Mouse (Mus musculus): ENCODE measurements around the gene Rbms3.

DNA sequence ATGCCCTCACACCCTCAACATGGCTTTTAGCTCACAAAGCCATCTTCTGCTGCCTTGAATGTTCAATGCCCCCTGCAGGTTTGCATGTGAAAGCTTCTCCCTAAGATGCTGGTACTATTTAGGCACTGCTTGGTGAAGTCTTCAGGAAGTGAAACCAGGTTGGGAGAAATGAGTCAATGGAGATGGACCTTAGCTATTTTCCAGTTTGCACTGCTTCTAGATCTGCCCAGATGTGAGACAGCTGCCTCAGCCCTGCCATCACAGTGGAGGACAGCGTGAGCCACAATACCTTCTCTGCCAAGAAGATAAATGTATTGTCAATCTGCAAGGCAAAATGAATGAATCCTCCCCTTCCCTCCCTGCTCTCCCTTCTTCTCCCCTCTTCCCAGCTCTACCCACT is 599.8 kb downstream of the Rbms3 start:
- TF ChIP-seq CTCF (IDR thresholded peaks at IDR 0.05; ENCODE audit: control insufficient read depth, insufficient read depth, low read length) = no peak
- no peak for TF ChIP-seq POLR2A (IDR thresholded peaks at IDR 0.05; ENCODE audit: borderline replicate concordance, control insufficient read depth, low read depth, low read length)

Measured in bone marrow, adult 2 months (tissue).